Comparison of ENCODE assay signal across 8 mouse cellular contexts in genomic region chr3:58415884-58416725, GRCm38 (mm10). TPM values are rescaled to one million over a fixed set of nuclear protein-coding genes. Genes with fewer than 3 reads are reported as not detected.
DNase-seq lines count a peak whose midpoint lies in the region; ATAC-seq and TF ChIP-seq lines count a peak whose summit lies in the region.

No protein-coding gene starts in this region.

- TF ChIP-seq POLR2A in CH12.LX (IDR thresholded peaks at IDR 0.05; ENCODE audit: low read depth, low read length) = no peak

- peak; percentile 69 for DNase-seq in CH12.LX (ENCODE audit: extremely low read depth)
- peak; percentile 78 for DNase-seq in c-Kit-positive CD71-positive TER-119-negative erythroid progenitor cells, embryonic 14.5 days (ENCODE audit: low read depth)
- DNase-seq in heart, postnatal 0 days (ENCODE audit: low spot score) = peak; percentile 85
- peak; percentile 83 to 89 for DNase-seq in kidney, postnatal 4 days
- peak; percentile 82 to 84 for DNase-seq in lung, adult 18-20 months
- peak; percentile 81 for DNase-seq in testis, postnatal 10 days (ENCODE audit: low spot score)

- peak overlapping the region; percentile 89 for H3K27ac ChIP-seq in CH12.LX (ENCODE audit: insufficient read depth, low read depth)
- peak overlapping the region; percentile 99 for H3K27ac ChIP-seq in forebrain, embryonic 12.5 days
- peak overlapping the region; percentile 100 for H3K27ac ChIP-seq in heart, postnatal 0 days (ENCODE audit: low read depth)
- peak overlapping the region; percentile 92 for H3K27ac ChIP-seq in neural tube, embryonic 14.5 days (ENCODE audit: low read depth, low read length)

- H3K36me3 ChIP-seq in CH12.LX (replicated peaks in 1 of 2; ENCODE audit: control insufficient read depth in 1 of 2, insufficient read depth in 1 of 2, low read length in 1 of 2) = peaks cover 0 to 9% of the 10 kb centered on the region in 2 experiments
- no peaks in the 10 kb centered on the region for H3K36me3 ChIP-seq in forebrain, embryonic 12.5 days (replicated peaks)
- H3K36me3 ChIP-seq in heart, postnatal 0 days (replicated peaks; ENCODE audit: control insufficient read depth, insufficient read depth, low read length) = no peaks in the 10 kb centered on the region
- no peaks in the 10 kb centered on the region for H3K36me3 ChIP-seq in neural tube, embryonic 14.5 days (ENCODE audit: control insufficient read depth, insufficient read depth, low read length)

- in situ Hi-C loops in CH12.LX (cut with MboI; ENCODE audit: low pct_ligation_motif_present, low pct_unique_long_range_greater_than_20kb, low sequenced_read_pairs) = loop anchor here (25.0 kb wide), 1 partner anchor 271 kb away; the partner anchor contains the start of gene Siah2

- peak overlapping the region; percentile 93 for H3K9ac ChIP-seq in CH12.LX (ENCODE audit: insufficient read depth, low read depth)
- H3K9ac ChIP-seq in forebrain, embryonic 12.5 days = peak overlapping the region; percentile 97
- peak overlapping the region; percentile 98 for H3K9ac ChIP-seq in heart, postnatal 0 days (replicated peaks; ENCODE audit: low read depth, low read length)
- H3K9ac ChIP-seq in neural tube, embryonic 14.5 days (replicated peaks; ENCODE audit: low read depth, low read length) = peak overlapping the region; percentile 97

- under 1% methylated on average over 84 of the region's 85 CpGs for WGBS in forebrain, embryonic 12.5 days
- WGBS in heart, postnatal 0 days = under 1% methylated on average over 85 of the region's 85 CpGs
- WGBS in neural tube, embryonic 14.5 days = under 1% methylated on average over 64 of the region's 85 CpGs

- no peak for TF ChIP-seq EP300 in CH12.LX (IDR thresholded peaks at IDR 0.05; ENCODE audit: low read length)
- no peak for TF ChIP-seq EP300 in heart, postnatal 0 days (IDR thresholded peaks at IDR 0.05; ENCODE audit: low read depth)

- peak overlapping the region; percentile 18; the same call in 1 of the 2 replicates for H3K4me2 ChIP-seq in CH12.LX (ENCODE audit: insufficient read depth, low read depth, poor library complexity, severe bottlenecking)
- H3K4me2 ChIP-seq in forebrain, embryonic 12.5 days = peak overlapping the region; percentile 99
- H3K4me2 ChIP-seq in heart, postnatal 0 days (ENCODE audit: low read depth, low read length) = peak overlapping the region; percentile 89
- peak overlapping the region; percentile 97 for H3K4me2 ChIP-seq in neural tube, embryonic 14.5 days (ENCODE audit: low read depth, low read length)

- no peaks in the 10 kb centered on the region for H3K9me3 ChIP-seq in CH12.LX (replicated peaks; ENCODE audit: low read length)
- no peaks in the 10 kb centered on the region for H3K9me3 ChIP-seq in forebrain, embryonic 12.5 days
- no peaks in the 10 kb centered on the region for H3K9me3 ChIP-seq in heart, postnatal 0 days (replicated peaks; ENCODE audit: control insufficient read depth, low read length)
- H3K9me3 ChIP-seq in neural tube, embryonic 14.5 days (ENCODE audit: control insufficient read depth, low read length) = no peaks in the 10 kb centered on the region

- peaks cover 37% of the 10 kb centered on the region for H3K79me2 ChIP-seq in CH12.LX (replicated peaks; ENCODE audit: control insufficient read depth, extremely low read depth, insufficient read depth, poor library complexity, severe bottlenecking)

- peak; percentile 72 for ATAC-seq in forebrain, embryonic 12.5 days (ENCODE audit: low FRiP score)
- peak; percentile 63 for ATAC-seq in heart, postnatal 0 days (ENCODE audit: insufficient read depth, low read depth)
- ATAC-seq in neural tube, embryonic 14.5 days (ENCODE audit: low read depth) = peak; percentile 75

- H3K27me3 ChIP-seq in CH12.LX (replicated peaks) = no peaks in the 10 kb centered on the region
- H3K27me3 ChIP-seq in forebrain, embryonic 12.5 days = no peaks in the 10 kb centered on the region
- no peaks in the 10 kb centered on the region for H3K27me3 ChIP-seq in heart, postnatal 0 days (ENCODE audit: control insufficient read depth, insufficient read depth, low read length)
- no peaks in the 10 kb centered on the region for H3K27me3 ChIP-seq in neural tube, embryonic 14.5 days (ENCODE audit: control insufficient read depth, insufficient read depth, low read length)

- H3K4me3 ChIP-seq in CH12.LX (replicated peaks in 1 of 3; ENCODE audit: low read depth in 2 of 3, low read length in 2 of 3, poor library complexity in 1 of 3) = peak overlapping the region; percentile 78 to 96 (median 93)
- H3K4me3 ChIP-seq in forebrain, embryonic 12.5 days (replicated peaks) = peak overlapping the region; percentile 96
- peak overlapping the region; percentile 96 for H3K4me3 ChIP-seq in heart, postnatal 0 days (ENCODE audit: low read depth, low read length)
- H3K4me3 ChIP-seq in neural tube, embryonic 14.5 days (ENCODE audit: low read depth, low read length) = peak overlapping the region; percentile 98

- TF ChIP-seq RAD21 in CH12.LX (IDR thresholded peaks at IDR 0.05; ENCODE audit: low read depth, low read length) = peak; percentile 61

- peaks cover 0 to 4% of the 10 kb centered on the region in 2 experiments; a peak in 1 of 4 replicates for H3K4me1 ChIP-seq in CH12.LX (ENCODE audit: control insufficient read depth in 1 of 2, insufficient read depth in 2 of 2)
- H3K4me1 ChIP-seq in forebrain, embryonic 12.5 days = peaks cover 17% of the 10 kb centered on the region
- H3K4me1 ChIP-seq in heart, postnatal 0 days (ENCODE audit: control insufficient read depth, insufficient read depth) = no peaks in the 10 kb centered on the region
- peaks cover 17% of the 10 kb centered on the region for H3K4me1 ChIP-seq in neural tube, embryonic 14.5 days (ENCODE audit: control insufficient read depth, insufficient read depth, low read length)

- peak in 1 of 2 experiments; percentile 69; a peak in 2 of 4 replicates for TF ChIP-seq CTCF in CH12.LX (conservative IDR thresholded peaks at IDR 0.05 in 1 of 2, IDR thresholded peaks at IDR 0.05 in 1 of 2; ENCODE audit: low read depth in 2 of 2, low read length in 2 of 2)
- TF ChIP-seq CTCF in heart, postnatal 0 days (IDR thresholded peaks at IDR 0.05; ENCODE audit: low read depth) = peak; percentile 65

- dilution Hi-C loops in CH12.LX (cut with MboI; ENCODE audit: extremely low pct_ligation_motif_present, extremely low pct_unique_long_range_greater_than_20kb, low sequenced_read_pairs) = no loop called here

TF ChIP-seq in CH12.LX, 34 proteins besides CTCF, POLR2A, EP300 and RAD21:
- TF ChIP-seq KAT2A (IDR thresholded peaks at IDR 0.05; ENCODE audit: insufficient replicate concordance, low read length) (no peak), RCOR1 (conservative IDR thresholded peaks at IDR 0.05; ENCODE audit: low read depth, low read length) (no peak), HCFC1 (IDR thresholded peaks at IDR 0.05; ENCODE audit: low read depth, low read length) (no peak), ZC3H11A (IDR thresholded peaks at IDR 0.05; ENCODE audit: low read depth, low read length) (no peak), NRF1 (IDR thresholded peaks at IDR 0.05; ENCODE audit: low read depth, low read length) (0 out of 2 replicates have a peak, but pooled peaks have one; percentile 12), SIN3A (IDR thresholded peaks at IDR 0.05; ENCODE audit: low read length) (peak; percentile 63), ZNF384 (IDR thresholded peaks at IDR 0.05; ENCODE audit: low read depth, low read length) (no peak), IRF4 (IDR thresholded peaks at IDR 0.05; ENCODE audit: low read depth, low read length) (peak; percentile 46; the same call in 1 of the 2 replicates), UBTF (IDR thresholded peaks at IDR 0.05; ENCODE audit: low read depth, low read length) (peak; percentile 98), SMC3 (IDR thresholded peaks at IDR 0.05; ENCODE audit: low read depth, low read length) (peak; percentile 38), PAX5 (IDR thresholded peaks at IDR 0.05; ENCODE audit: low read length) (no peak), MAZ (IDR thresholded peaks at IDR 0.05; ENCODE audit: low read depth, low read length) (no peak)

RNA-seq across cellular contexts. Expression of gene Tsc22d2, which starts 1.6 kb away (rescaled TPM):
- 11.8 and 12.9 TPM in 2 replicates for total RNA-seq in CH12.LX (2012; rRNA removed)
- 8.8 and 9.0 TPM in 2 replicates for total RNA-seq in CH12.LX (2014; rRNA removed)
- 13.4 and 17.4 TPM in 2 replicates for polyA plus RNA-seq in CH12.LX (2012; ENCODE audit: insufficient read length, low read depth)
- 12.0 and 14.8 TPM in 2 replicates for polyA plus RNA-seq in forebrain, embryonic 12.5 days (2016; fragmentation: Nextera tagmentation; extraction: Ambion mirVana)
- 35.8 and 61.0 TPM in 2 replicates for total RNA-seq in heart, postnatal 0 days (2014; rRNA removed; ENCODE audit: low replicate concordance)
- polyA plus RNA-seq in heart, postnatal 0 days (2015; fragmentation: Nextera tagmentation; extraction: Ambion mirVana) = 6.9 and 7.4 TPM in 2 replicates
- polyA plus RNA-seq in neural tube, embryonic 14.5 days (2014; fragmentation: Nextera tagmentation; extraction: Ambion mirVana) = 13.3 and 15.7 TPM in 2 replicates

Comparison
In these comparisons a context has a peak if more than half of its experiments do, and no peak if none do; other contexts are left out.
1. Peak in every context shown above with its lines: DNase-seq, ATAC-seq, H3K4me3 ChIP-seq and H3K27ac ChIP-seq.
2. H3K4me2 ChIP-seq: peak in every context shown above with its lines; median percentile 99 in forebrain, embryonic 12.5 days; 97 in neural tube, embryonic 14.5 days; 89 in heart, postnatal 0 days; 18 in CH12.LX.